Mouse (Mus musculus): ENCODE results near the gene Trnau1ap. TPM values are rescaled to one million over a fixed set of nuclear protein-coding genes. Genes with fewer than 3 reads are reported as not detected.

Trnau1ap gene
- total RNA-seq (2021): 10 to 100 TPM; 20.1 to 22.1 TPM
- long read RNA-seq, experiment 1, transcript Trnau1ap-201 (9 exons, 1,130 nt): major isoform, 17 of 22 reads
- long read RNA-seq, experiment 1, partial matches to known transcripts: 3 of 22 reads
- long read RNA-seq, experiment 1, other reads (novel, unspliced or antisense): 2 of 22 reads
- long read RNA-seq, experiment 2, transcript Trnau1ap-201 (9 exons, 1,130 nt): major isoform, 11 of 22 reads
- long read RNA-seq, experiment 2, partial matches to known transcripts: 4 of 22 reads
- long read RNA-seq, experiment 2, other reads (novel, unspliced or antisense): 4 of 22 reads

GRCm38 (mm10) chr4:132329115-132329834 lies at the start of gene Trnau1ap:
Gene Trnau1ap (minus strand): TSS chr4:132329538.
- intact Hi-C loops (cut with DNase I): no loop called here
- peak; percentile 66 to 80 for DNase-seq (ENCODE audit: low spot score in 2 of 2)

- intact Hi-C loops (cut with DNase I): no loop called here
- DNase-seq (ENCODE audit: low spot score in 2 of 2): no peak
These were observed 44.5 kb upstream of the Trnau1ap start for GRCm38 (mm10) chr4:132373820-132374219.

GRCm38 (mm10) chr4:132369953-132370750 lies 40.8 kb upstream of the Trnau1ap start:
- DNase-seq (ENCODE audit: low spot score in 2 of 2): peak in 1 of 2 experiments; percentile 22
- intact Hi-C loops (cut with DNase I): no loop called here

- intact Hi-C loops (cut with DNase I): no loop called here
- DNase-seq (ENCODE audit: low spot score in 2 of 2): no peak
These were observed 38.3 kb upstream of the Trnau1ap start for GRCm38 (mm10) chr4:132367480-132368201.

GRCm38 (mm10) chr4:132365450-132366060 lies 36.2 kb upstream of the Trnau1ap start:
- no peak for DNase-seq (ENCODE audit: low spot score in 2 of 2)
- intact Hi-C loops (cut with DNase I): no loop called here

GRCm38 (mm10) chr4:132363487-132363886 lies 34.1 kb upstream of the Trnau1ap start:
- intact Hi-C loops (cut with DNase I): no loop called here
- DNase-seq (ENCODE audit: low spot score in 2 of 2): no peak

- no peak for DNase-seq (ENCODE audit: low spot score in 2 of 2)
- intact Hi-C loops (cut with DNase I): no loop called here
These were observed 30.2 kb upstream of the Trnau1ap start for GRCm38 (mm10) chr4:132359510-132359909.

- DNase-seq (ENCODE audit: low spot score in 2 of 2): no peak
- intact Hi-C loops (cut with DNase I): no loop called here
These were observed 26.8 kb upstream of the Trnau1ap start for GRCm38 (mm10) chr4:132356170-132356569.

- intact Hi-C loops (cut with DNase I): no loop called here
- DNase-seq (ENCODE audit: low spot score in 2 of 2): no peak
These were observed 26.1 kb upstream of the Trnau1ap start for GRCm38 (mm10) chr4:132355403-132355802.

GRCm38 (mm10) chr4:132354571-132354970 lies 25.2 kb upstream of the Trnau1ap start:
- no peak for DNase-seq (ENCODE audit: low spot score in 2 of 2)
- intact Hi-C loops (cut with DNase I): loop anchor here (5.0 kb wide), 2 partner anchors 58 to 82 kb away; partner anchors contain the start of gene Taf12

GRCm38 (mm10) chr4:132353481-132353885 lies 24.1 kb upstream of the Trnau1ap start, which contains the start of gene Rcc1:
Gene Rcc1 (minus strand): TSS chr4:132353605.
- intact Hi-C loops (cut with DNase I): loop anchor here (5.0 kb wide), 2 partner anchors 59 to 81 kb away; partner anchors contain the start of gene Taf12

GRCm38 (mm10) chr4:132352739-132353138 lies 23.4 kb upstream of the Trnau1ap start:
- intact Hi-C loops (cut with DNase I): loop anchor here (5.0 kb wide), 2 partner anchors 60 to 80 kb away; partner anchors contain the start of gene Taf12
- no peak for DNase-seq (ENCODE audit: low spot score in 2 of 2)

More at GRCm38 (mm10) chr4:132353481-132353885, 24.1 kb upstream of the Trnau1ap start, which contains the start of gene Rcc1:
- DNase-seq (ENCODE audit: low spot score in 2 of 2): peak; percentile 86 to 91

- intact Hi-C loops (cut with DNase I): loop anchor here (5.0 kb wide), 2 partner anchors 61 to 79 kb away; partner anchors contain the start of gene Taf12
- no peak for DNase-seq (ENCODE audit: low spot score in 2 of 2)
These were observed 22.1 kb upstream of the Trnau1ap start for GRCm38 (mm10) chr4:132351401-132351800.

GRCm38 (mm10) chr4:132350854-132351253 lies 21.5 kb upstream of the Trnau1ap start:
- intact Hi-C loops (cut with DNase I): loop anchor here (5.0 kb wide), 2 partner anchors 61 to 79 kb away; partner anchors contain the start of gene Taf12
- DNase-seq (ENCODE audit: low spot score in 2 of 2): no peak

- intact Hi-C loops (cut with DNase I): loop anchor here (5.0 kb wide), 2 partner anchors 62 to 78 kb away; partner anchors contain the start of gene Taf12
- no peak for DNase-seq (ENCODE audit: low spot score in 2 of 2)
These were observed 20.9 kb upstream of the Trnau1ap start for GRCm38 (mm10) chr4:132350123-132350740.

- DNase-seq (ENCODE audit: low spot score in 2 of 2): no peak
- intact Hi-C loops (cut with DNase I): loop anchor here (5.0 kb wide), 3 partner anchors 57 to 77 kb away; partner anchors contain the start of gene Taf12
These were observed 20.3 kb upstream of the Trnau1ap start for GRCm38 (mm10) chr4:132349495-132350122.

GRCm38 (mm10) chr4:132346661-132347060 lies 17.3 kb upstream of the Trnau1ap start:
- intact Hi-C loops (cut with DNase I): loop anchor here (5.0 kb wide), 1 partner anchor 54 kb away; no protein-coding TSS in a partner anchor
- DNase-seq (ENCODE audit: low spot score in 2 of 2): no peak
